Mouse (Mus musculus) mature B cell (primary cell): ENCODE results near the gene Dapk1.

Experiments
- in situ Hi-C: fragments of 300-500 bp; cut with MboI; formaldehyde crosslinking; loops from 2 replicates; pipeline ENCODE4 v1.14.3; 2019

The Dapk1 gene

DNA sequence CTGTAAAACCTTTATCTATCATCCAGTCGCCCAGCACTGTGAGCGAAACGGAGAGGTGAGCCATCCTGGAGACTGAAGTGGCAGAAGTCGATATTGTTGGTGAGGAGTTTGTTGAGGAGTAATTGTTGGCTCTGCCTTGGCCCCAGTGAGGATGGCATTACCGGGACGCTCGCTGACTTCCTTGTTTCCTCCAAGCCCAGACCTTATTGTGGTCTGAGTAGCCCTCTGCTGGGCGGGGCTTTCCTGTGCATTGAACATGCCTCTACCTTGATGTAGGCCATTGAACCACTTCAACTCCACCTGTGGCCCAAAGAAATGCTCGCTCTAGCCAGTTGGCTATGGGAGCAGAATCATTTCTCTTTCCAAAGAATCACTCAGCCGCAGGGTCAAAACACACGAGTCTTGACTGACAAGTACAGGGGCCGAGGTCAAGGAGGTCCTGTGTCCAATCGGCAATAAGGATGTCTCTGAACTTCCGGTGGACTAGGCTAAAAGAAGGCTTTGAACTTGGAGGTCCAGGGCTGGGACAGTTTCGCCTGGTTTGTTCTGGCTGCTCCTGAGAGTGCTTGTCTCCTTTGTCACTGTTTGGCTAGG is 13.4 kb downstream of the Dapk1 start:
- in situ Hi-C loops, result no loop called here

DNA sequence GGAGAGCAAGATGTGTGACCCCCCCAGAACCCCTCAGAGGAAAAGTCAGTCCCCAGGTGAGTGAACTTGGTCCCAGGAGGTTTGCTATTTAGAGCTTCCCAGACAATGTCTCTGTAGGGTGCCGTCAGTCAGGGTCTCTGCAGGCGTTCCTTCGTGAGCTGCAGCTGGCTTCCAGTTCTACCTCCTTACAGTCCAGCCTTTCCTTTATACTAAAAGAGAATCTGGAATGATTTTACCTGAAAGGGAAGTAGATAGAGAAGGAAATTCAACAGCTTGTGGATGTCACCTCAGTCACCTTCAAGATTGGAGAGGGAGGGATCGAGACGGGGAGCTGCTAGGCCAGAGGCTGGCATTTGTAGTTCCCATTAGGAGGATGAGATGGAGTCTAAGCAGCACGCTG is 14.3 kb downstream of the Dapk1 start:
- in situ Hi-C loops, result no loop called here

DNA sequence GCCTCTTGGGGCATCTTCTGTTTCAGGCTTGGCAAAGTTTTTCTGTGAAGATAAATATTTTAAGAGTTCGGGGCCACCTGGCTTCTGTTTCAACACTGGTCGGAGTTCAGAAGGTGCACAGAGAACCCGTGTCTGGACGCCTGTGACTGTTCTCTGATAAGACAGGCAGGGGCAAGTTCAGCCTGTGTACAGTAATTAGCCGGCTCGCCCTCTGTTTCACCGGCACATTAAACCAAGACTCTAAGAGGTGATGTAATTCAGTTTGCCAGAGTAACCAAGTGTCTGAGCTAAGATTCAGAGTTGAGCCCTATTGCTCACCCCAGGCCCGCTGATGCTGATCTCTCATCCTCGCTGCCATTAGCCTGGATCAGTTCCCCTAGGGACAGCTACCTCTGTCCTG is 16.5 kb downstream of the Dapk1 start:
- in situ Hi-C loops, result no loop called here

DNA sequence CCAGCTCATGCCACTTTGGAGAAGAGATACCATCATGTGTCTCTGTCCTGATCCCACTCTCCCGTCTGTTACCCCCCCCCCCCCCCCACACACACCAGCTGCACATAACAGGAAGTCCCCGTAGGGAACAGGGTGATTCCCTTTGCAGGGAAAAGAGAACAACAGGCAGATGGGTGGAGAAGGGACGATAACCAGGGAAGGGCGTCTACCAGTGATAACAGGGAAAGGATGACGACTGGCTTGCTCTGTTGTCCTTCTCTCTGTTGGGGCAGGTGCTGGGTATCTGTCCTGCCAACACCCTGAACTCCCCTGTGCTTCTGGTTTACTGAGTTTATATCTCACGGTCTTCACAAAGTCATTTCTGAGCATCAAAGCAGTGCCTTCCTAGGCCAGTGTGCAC is 18.0 kb downstream of the Dapk1 start:
- in situ Hi-C loops, result no loop called here

DNA sequence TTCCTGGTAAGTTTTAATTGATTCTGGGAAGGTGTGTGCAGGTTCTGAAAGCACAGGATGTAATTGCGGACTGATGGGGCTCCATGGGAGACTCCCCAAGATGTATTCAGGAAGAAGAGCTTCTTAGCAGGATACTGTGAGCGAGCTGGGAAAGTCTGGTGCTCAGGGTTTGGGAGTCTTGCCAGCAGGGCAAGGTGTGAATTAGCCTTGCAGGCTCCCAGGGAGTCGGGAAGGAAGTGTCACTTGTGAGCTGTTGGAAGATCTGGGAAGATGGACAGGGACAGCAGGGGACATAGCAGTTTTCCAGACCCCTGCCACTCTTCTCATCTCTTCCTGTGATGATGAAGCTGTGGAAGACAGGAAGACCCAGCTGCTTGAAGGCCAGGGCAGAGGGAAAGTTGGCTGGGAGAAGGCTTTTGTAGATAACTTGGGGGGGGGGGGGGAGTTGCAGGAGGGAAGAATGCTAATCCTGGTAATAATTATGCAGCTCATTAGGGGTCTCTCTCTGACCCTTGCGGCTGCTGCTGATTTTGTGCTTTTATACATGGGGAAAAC is 19.7 kb downstream of the Dapk1 start:
- in situ Hi-C loops, result no loop called here

DNA sequence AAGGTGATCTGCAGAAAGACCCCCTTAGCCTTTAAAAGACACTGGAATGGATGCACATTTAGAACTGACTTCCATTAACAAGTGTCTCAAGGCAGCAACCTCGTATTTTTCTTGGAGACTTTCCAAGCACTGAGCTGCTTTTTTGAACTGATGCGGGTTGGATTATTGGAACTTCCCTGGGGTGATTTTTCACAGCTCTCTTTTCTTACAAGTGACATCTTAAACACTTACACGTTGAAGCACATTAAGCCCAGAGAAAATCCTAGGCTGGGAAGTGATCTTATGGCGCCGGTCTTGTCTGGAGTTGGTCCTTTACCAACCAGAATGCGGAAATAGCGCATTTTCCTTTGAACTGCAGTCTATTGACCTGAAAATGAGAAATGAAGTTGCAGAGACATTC is 23.8 kb downstream of the Dapk1 start:
- in situ Hi-C loops, result no loop called here

- in situ Hi-C loops, result no loop called here
Measured at GRCm38 (mm10) chr13:60627843-60628656, 26.3 kb downstream of the Dapk1 start.

GRCm38 (mm10) chr13:60628657-60628950 is 26.9 kb downstream of the Dapk1 start:
- in situ Hi-C loops, result no loop called here

DNA sequence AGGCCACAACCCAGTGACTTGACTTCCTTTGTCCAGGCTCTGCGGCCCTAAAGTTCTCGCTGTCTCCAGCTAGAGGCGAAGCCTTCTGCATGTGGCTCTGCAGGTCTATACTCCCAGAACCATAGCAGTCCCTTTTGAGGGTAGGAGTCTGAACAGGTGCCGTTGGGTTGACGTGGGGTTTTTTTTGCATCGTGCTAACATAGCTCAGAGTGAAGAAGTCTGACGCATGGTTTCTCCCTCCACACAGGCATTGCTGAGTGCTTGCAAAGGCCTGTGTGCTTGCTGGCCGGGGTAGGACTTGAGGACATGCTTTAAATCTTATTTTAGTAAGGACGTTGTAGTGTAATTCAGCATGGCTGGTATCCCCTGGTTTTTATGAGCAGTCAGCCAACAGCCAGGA is 27.7 kb downstream of the Dapk1 start:
- in situ Hi-C loops, result no loop called here

DNA sequence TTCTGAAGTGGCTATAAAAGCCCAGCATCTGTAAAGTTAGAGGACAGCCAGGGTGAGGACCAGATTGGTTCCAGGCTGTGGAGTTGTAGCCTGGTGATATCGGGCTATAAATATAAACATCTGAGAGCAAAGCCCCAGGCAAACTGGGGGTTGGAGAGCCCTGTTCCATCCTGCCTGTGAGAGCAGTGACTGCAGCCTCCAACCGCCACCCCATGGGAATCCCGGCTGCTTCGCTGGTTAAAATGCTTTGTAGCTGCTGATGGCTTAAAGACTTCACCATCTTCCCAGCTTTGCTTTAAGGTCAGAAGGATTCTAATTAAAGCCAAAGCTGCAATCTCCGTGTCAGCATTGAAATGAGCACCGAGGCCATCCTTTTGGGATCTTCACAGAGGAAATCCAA is 32.2 kb downstream of the Dapk1 start:
- in situ Hi-C loops, result no loop called here

DNA sequence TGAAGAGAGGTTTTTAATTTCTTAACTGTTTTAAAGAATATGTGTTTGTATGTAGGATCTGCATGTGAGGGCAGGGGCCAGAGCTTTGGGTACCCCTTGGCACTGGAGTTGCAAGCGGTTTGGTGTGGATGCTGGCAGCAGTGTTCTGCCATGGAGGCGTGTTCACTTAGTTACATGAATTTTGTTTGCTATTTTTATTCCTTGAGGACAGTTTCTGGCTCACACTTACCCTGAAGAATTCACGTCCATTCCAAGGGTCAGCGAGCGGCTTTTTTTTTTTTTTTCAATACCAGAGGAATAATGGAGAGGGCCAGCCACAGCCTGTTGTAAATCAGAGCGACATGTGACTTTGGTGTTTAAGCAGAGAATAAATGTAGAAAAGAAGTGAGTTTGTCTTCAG is 33.9 kb downstream of the Dapk1 start:
- in situ Hi-C loops, result no loop called here

DNA sequence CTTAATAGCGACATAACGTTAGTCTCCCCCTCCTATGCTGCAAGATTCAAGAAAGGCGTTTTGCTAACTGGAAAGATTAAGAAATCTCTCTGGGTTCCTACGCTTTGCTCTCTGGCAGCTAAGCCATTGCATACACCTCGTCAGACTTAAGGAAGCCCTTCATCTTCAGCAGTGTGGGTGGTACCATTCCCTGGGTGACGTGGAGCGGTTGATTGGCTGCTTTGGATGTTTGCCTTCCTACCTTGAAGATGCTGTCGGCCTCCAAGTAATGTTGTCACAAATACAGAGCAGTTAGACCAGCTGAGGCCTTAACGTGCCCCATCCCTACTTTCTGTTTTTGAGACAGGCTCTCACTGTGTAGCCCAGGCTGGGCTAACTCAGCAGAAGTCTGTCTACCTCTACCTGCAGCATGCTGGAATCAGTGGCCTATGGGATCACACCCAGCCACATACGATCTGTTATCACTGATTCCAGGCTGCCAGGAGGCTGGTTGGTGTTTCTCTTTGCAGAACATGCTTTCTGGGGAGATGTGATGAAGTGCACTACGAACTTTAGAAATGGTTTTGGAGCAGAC is 37.8 kb downstream of the Dapk1 start:
- in situ Hi-C loops, result no loop called here

- in situ Hi-C loops, result no loop called here
Measured at GRCm38 (mm10) chr13:60640420-60640819, 38.7 kb downstream of the Dapk1 start.

DNA sequence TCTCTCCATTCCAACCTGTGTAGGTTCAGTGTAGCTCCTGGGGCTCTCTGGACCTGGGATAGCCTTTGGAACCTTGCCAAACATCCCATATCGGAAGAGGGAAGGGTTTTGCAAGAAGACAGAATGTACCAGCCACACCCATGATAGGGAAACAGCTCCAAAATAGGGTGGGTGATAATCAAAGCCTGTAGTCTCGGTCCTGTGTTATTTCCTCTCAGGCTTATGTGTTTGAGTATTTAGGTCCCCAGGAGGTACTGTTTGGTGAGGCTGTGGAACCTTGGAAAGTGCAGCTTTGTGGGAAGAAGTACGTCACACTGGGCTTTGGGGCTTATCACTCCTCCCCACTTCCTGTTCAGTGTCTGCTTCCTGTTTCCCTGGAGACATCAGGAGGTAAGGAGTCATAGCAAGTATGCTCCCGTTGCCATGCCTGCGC is 42.7 kb downstream of the Dapk1 start:
- in situ Hi-C loops, result no loop called here

- in situ Hi-C loops, result no loop called here
Measured at GRCm38 (mm10) chr13:60646791-60647190, 45.0 kb downstream of the Dapk1 start.

DNA sequence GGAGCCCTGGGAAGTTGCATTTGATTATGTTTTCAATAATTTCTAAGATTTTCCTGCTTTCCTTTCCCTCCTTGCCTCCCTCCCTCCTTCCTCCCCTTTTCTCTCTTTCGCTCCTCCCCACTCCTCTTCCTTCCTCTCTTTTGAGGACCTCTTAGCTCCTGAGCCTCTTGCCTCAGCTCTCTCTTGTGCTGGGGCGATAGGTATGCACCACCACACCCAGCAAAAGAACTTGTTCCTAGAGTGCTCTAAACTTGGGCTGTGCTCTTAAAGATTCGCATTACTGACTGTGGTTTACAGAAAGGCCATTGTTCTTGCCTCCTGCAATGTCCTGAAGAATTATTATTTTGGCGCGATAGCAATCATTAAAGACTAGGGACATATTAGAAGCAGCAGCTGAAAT is 46.6 kb downstream of the Dapk1 start:
- in situ Hi-C loops, result no loop called here

- in situ Hi-C loops, result no loop called here
Measured at GRCm38 (mm10) chr13:60650000-60650399, 48.3 kb downstream of the Dapk1 start.

GRCm38 (mm10) chr13:60654017-60654565 is 52.3 kb downstream of the Dapk1 start:
- in situ Hi-C loops, result no loop called here

DNA sequence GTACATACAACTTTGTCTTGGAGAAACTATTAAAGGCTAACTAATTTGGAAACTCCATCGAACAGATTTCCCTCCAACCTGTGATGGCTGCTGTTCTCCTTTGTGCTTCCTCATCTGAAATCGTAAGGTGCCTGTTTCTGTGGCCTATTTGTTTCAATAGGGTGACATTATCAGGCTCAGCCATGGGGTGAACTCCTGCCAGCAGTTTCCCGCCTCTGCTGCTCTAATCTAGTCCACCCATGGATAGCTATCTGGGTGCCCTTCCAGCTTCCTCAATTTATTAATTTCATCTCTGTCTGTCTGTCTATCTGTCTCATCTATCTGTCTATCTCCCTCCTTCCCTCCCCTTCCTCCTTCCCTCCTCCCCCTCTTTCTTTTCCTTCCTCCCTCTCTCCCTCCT is 53.5 kb downstream of the Dapk1 start:
- in situ Hi-C loops, result no loop called here

GRCm38 (mm10) chr13:60659600-60659999 is 57.9 kb downstream of the Dapk1 start:
- in situ Hi-C loops, result no loop called here

DNA sequence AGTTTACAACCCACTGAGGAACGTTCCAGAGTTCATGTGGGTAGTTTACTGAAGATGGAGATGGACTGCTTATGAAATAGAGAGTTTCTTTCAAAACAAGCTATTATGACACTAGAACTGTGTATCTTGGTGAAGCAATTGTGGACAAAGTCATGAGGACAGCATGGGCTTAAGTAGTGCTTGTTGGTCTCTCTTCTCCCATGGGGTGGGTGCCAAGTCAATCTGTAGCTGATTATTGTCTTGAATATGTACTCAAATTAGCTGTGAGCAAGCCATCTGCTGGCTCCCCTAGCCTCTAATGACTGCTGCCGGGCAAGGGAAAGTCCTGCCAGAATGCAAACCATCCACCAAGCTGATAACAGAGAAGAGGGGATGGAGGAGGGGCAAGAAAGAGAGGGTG is 58.3 kb downstream of the Dapk1 start:
- in situ Hi-C loops, result no loop called here

- in situ Hi-C loops, result no loop called here
Measured at GRCm38 (mm10) chr13:60660711-60661261, 59.0 kb downstream of the Dapk1 start.
